Mouse (Mus musculus) liver, embryonic 14.5 days (tissue): ENCODE data around the gene Clic6. TPM values are rescaled to one million over a fixed set of nuclear protein-coding genes. Genes with fewer than 3 reads are reported as not detected.

Experiments
- ATAC-seq: fragments of 200-750 bp; cut with Nextera tagmentation; 2 replicates; pipeline ENCODE4 v1.8.0; 2017; ENCODE audit warnings: moderate number of reproducible peaks, mild to moderate bottlenecking, moderate library complexity; ENCODE audit not compliant: insufficient read depth
- DNase-seq, 3 experiments: peaks; one replicate each; pipeline ENCODE4 v3.0.0-alpha.2; 2012 to 2013; ENCODE audit warnings: low read depth in 3 of 3, low spot score in 3 of 3
- H3K27ac ChIP-seq: fragments of 300-500 bp; sonication (generic); 2 replicates; pipeline ENCODE4 v1.5.1; 2014; ENCODE audit warnings: moderate library complexity, mild to moderate bottlenecking, control low read depth, inconsistent platforms
- H3K27me3 ChIP-seq: fragments of 300-500 bp; sonication (generic); 2 replicates; pipeline ENCODE4 v1.6.1; 2014; ENCODE audit warnings: mild to moderate bottlenecking, low read length, moderate library complexity; ENCODE audit not compliant: control insufficient read depth, insufficient read depth
- H3K36me3 ChIP-seq: fragments of 300-500 bp; sonication (generic); replicated peaks from 2 replicates; pipeline ENCODE4 v1.6.1; 2014; ENCODE audit warnings: low read depth; ENCODE audit not compliant: control insufficient read depth, insufficient read depth
- H3K4me1 ChIP-seq, 2 experiments: fragments of 200-500 bp in 1 of 2; fragments of 300-500 bp in 1 of 2; sonication (generic) in 1 of 2; replicated peaks; 2 replicates each; pipeline ENCODE4 v1.6.1; 2012 to 2014; ENCODE audit warnings: antibody characterized with exemption in 1 of 2, inconsistent platforms in 1 of 2, low read length in 1 of 2; ENCODE audit not compliant: control insufficient read depth in 2 of 2, insufficient read depth in 2 of 2
- H3K4me2 ChIP-seq: fragments of 300-500 bp; sonication (generic); 2 replicates; pipeline ENCODE4 v1.6.1; 2014; ENCODE audit warnings: low read depth, mild to moderate bottlenecking, control low read depth, moderate library complexity
- H3K4me3 ChIP-seq, 2 experiments: fragments of 200-500 bp in 1 of 2; fragments of 300-500 bp in 1 of 2; sonication (generic) in 1 of 2; 2 replicates each; pipeline ENCODE4 v1.5.1; 2012 to 2014; ENCODE audit warnings: low read depth in 2 of 2, low read length in 2 of 2, mild to moderate bottlenecking in 2 of 2, control low read depth in 1 of 2, inconsistent platforms in 1 of 2, moderate library complexity in 1 of 2; ENCODE audit not compliant: insufficient read depth in 1 of 2
- H3K9ac ChIP-seq: fragments of 300-500 bp; sonication (generic); replicated peaks from 2 replicates; pipeline ENCODE4 v1.6.1; 2014; ENCODE audit warnings: mild to moderate bottlenecking, control low read depth, moderate library complexity
- H3K9me3 ChIP-seq: fragments of 300-500 bp; sonication (generic); 2 replicates; pipeline ENCODE4 v1.6.1; 2016; ENCODE audit warnings: low read length, mixed read lengths; ENCODE audit not compliant: control insufficient read depth
- CTCF ChIP-seq: IDR thresholded peaks from 2 replicates; pipeline ENCODE4 v1.5.1; 2016; ENCODE audit warnings: antibody characterized with exemption, low read depth, control low read depth
- EP300 ChIP-seq: IDR thresholded peaks from 2 replicates; pipeline ENCODE4 v1.6.1; 2016; ENCODE audit warnings: antibody characterized with exemption, low read depth
- WGBS: fragments of 180-500 bp; shearing (Covaris S2); extraction: QIAGEN DNeasy Blood & Tissue Kit; methylation state at CpG from one replicate; pipeline ENCODE4 v1.1.7; 2014; ENCODE audit not compliant: insufficient replicate concordance; 5-methylcytosine and 5-hydroxymethylcytosine counted together
- polyA plus RNA-seq, 2 experiments: library from polyadenylated mRNA; depleted of rRNA in 1 of 2; stranded (reverse) in 1 of 2; unstranded in 1 of 2; fragments of >200 nt; fragmentation: Nextera tagmentation in 1 of 2; extraction: Ambion mirVana in 1 of 2; gene quantifications; 2 replicates each; pipeline versions ENCODE4 v1.2.1 to v1.2.3; 2012 to 2014

Gene Clic6
- polyA plus RNA-seq, 2 experiments, result 0.11 to 0.28 TPM

DNA sequence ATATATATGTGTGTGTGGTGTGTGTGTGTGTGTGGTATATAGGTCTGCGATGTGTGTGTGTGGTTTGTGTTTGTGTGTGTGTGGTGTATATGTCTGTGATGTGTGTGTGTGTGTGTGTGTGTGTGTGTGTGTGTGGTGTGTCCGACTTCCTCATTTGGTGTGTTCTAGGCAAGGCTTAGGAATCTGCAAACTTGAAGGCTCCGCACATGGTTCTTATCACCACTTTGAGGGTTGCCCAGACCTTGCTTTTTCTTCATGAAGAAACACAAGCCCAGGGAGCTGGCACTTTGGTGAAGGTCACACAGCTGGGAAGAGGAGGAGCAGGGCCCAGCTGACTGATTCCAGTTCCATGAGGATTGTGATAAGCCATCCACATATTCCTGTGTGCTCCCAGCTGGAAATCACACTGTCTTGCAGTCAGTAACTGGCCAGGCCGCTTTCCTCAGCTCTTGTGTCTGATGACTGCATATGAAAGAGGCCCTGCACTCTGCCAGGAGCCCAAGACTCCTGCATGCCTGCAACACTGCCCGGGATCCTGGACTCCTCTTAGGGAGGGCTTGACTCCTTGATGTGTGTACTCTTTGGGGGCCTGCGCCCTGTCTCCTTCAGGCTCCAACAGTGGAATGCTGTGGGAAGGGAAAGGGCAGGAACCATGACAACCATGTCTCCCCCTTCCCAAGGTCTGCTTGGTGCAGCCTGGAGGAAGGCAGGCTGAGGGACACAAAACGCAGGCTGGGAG is 93.5 kb downstream of the Clic6 start:
- Histone ChIP-seq H3K9me3 (no peaks in the 10 kb centered on the region), H3K27ac (no peak overlapping the region), H3K36me3 (no peaks in the 10 kb centered on the region), H3K4me1 (no peaks in the 10 kb centered on the region), H3K27me3 (no peaks in the 10 kb centered on the region), H3K4me3 (no peak overlapping the region), H3K4me2 (no peak overlapping the region), H3K9ac (no peak overlapping the region)
- 52% methylated on average over 7 of the region's 7 CpGs for WGBS
- no peak for DNase-seq
- TF ChIP-seq CTCF, result no peak
- no peak for TF ChIP-seq EP300
- ATAC-seq, result no peak

- TF ChIP-seq CTCF (no peak), EP300 (no peak)
- no peak for DNase-seq
- ATAC-seq, result no peak
- Histone ChIP-seq H3K27me3 (no peaks in the 10 kb centered on the region), H3K4me3 (no peak overlapping the region), H3K27ac (no peak overlapping the region), H3K4me1 (no peaks in the 10 kb centered on the region), H3K36me3 (no peaks in the 10 kb centered on the region), H3K4me2 (no peak overlapping the region), H3K9me3 (no peaks in the 10 kb centered on the region), H3K9ac (no peak overlapping the region)
- WGBS, result 65% methylated on average over 10 of the region's 10 CpGs
Measured at GRCm38 (mm10) chr16:92580981-92581380, 95.4 kb downstream of the Clic6 start.

DNA sequence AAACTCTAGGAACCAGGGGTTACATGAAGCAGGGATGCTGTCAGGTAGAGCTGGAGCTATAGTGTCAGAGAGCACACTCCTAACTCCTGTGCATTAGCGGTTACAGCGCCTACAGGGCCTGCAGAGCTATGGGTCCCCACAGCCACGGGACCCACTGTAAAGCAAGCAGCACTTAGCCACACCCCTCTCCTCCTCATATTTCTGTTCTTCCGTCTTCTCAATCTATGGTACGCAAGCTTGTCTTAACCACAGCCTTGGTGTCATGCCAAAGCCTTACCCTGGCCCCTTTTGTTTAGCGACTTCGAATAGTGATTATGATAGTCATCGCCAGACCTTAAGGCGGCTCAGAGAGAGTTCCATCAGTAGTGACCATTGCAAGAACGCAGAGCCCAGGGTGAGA is 96.2 kb downstream of the Clic6 start:
- Histone ChIP-seq H3K4me1 (no peaks in the 10 kb centered on the region), H3K27ac (no peak overlapping the region), H3K9ac (no peak overlapping the region), H3K4me2 (no peak overlapping the region), H3K9me3 (no peaks in the 10 kb centered on the region), H3K36me3 (no peaks in the 10 kb centered on the region), H3K27me3 (no peaks in the 10 kb centered on the region), H3K4me3 (no peak overlapping the region)
- WGBS, result 65% methylated on average over 10 of the region's 10 CpGs
- no peak for ATAC-seq
- TF ChIP-seq EP300 (no peak), CTCF (no peak)
- DNase-seq, result no peak

- 67% methylated on average over 4 of the region's 4 CpGs for WGBS
- no peak overlapping the region for H3K27ac ChIP-seq
Measured at GRCm38 (mm10) chr16:92587836-92588235, 102.3 kb downstream of the Clic6 start.

More at GRCm38 (mm10) chr16:92587836-92588235, 102.3 kb downstream of the Clic6 start:
- Histone ChIP-seq H3K27me3 (no peaks in the 10 kb centered on the region), H3K4me3 (no peak overlapping the region), H3K4me2 (no peak overlapping the region), H3K9me3 (no peaks in the 10 kb centered on the region), H3K4me1 (no peaks in the 10 kb centered on the region), H3K9ac (no peak overlapping the region), H3K36me3 (no peaks in the 10 kb centered on the region)
- no peak for TF ChIP-seq EP300
- TF ChIP-seq CTCF, result no peak
- no peak for DNase-seq
- ATAC-seq, result no peak

Other genes starting within 250 kb of the Clic6 start
- not detected in 2 replicates for gene Kcne2, start 193.3 kb upstream of the Clic6 start, polyA plus RNA-seq (2012; rRNA removed)
- not detected in 2 replicates for gene Kcne2, start 193.3 kb upstream of the Clic6 start, polyA plus RNA-seq (2014; fragmentation: Nextera tagmentation; extraction: Ambion mirVana)
- gene Smim11, start 184.4 kb upstream of the Clic6 start, polyA plus RNA-seq (2012; rRNA removed), result 15.4 and 24.8 TPM in 2 replicates
- 53.1 and 58.9 TPM in 2 replicates for gene Smim11, start 184.4 kb upstream of the Clic6 start, polyA plus RNA-seq (2014; fragmentation: Nextera tagmentation; extraction: Ambion mirVana)
- 0.01 and 0.02 TPM in 2 replicates for gene Fam243, start 164.3 kb upstream of the Clic6 start, polyA plus RNA-seq (2012; rRNA removed)
- gene Fam243, start 164.3 kb upstream of the Clic6 start, polyA plus RNA-seq (2014; fragmentation: Nextera tagmentation; extraction: Ambion mirVana), result not detected in 2 replicates
- gene Kcne1, start 126.3 kb upstream of the Clic6 start, polyA plus RNA-seq (2012; rRNA removed), result not detected in 2 replicates
- gene Kcne1, start 126.3 kb upstream of the Clic6 start, polyA plus RNA-seq (2014; fragmentation: Nextera tagmentation; extraction: Ambion mirVana), result not detected in 2 replicates
- 4.5 and 6.2 TPM in 2 replicates for gene Rcan1, start 14.9 kb upstream of the Clic6 start, polyA plus RNA-seq (2012; rRNA removed)
- 8.7 and 9.8 TPM in 2 replicates for gene Rcan1, start 14.9 kb upstream of the Clic6 start, polyA plus RNA-seq (2014; fragmentation: Nextera tagmentation; extraction: Ambion mirVana)